In the genomic region with DNA sequence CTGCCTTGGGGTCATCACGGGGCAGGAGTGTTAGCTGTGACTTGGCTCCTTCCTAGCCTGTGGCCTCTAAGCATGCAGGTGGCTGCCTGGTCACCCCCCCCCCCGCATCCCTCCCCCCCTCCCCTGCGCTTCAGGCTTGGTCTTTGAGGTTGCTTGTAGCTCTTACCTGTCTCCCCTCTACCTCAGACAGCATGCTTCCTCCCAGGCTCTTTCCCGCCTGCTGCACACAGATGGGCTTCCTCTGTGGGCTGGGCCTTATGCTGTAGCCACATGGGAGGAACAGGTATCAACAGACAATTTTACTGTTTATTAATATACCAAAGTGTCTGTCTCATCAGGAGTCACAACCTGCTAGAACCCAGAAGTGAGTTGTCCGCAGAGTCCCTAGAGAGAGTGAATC, we compare ENCODE assay signal across 27 mouse cellular contexts. TPM values are rescaled to one million over a fixed set of nuclear protein-coding genes. Genes with fewer than 3 reads are reported as not detected.
DNase-seq lines count a peak whose midpoint lies in the region; ATAC-seq and TF ChIP-seq lines count a peak whose summit lies in the region.
"Had no signal": no experiment of that assay in that cellular context is flagged by ENCODE, and none has a peak within 500 bp of the region (broad histone marks: within the 10 kb centered on the region; RNA-seq: fewer than 3 reads in every experiment).

No protein-coding gene starts in this region.

- H3K4me2 ChIP-seq in embryonic facial prominence, embryonic 13.5 days, result no peak overlapping the region
- H3K4me2 ChIP-seq in liver, embryonic 11.5 days, result no peak overlapping the region
- no peak overlapping the region for H3K4me2 ChIP-seq in liver, embryonic 12.5 days
- H3K4me2 ChIP-seq in stomach, embryonic 16.5 days (ENCODE audit: low read depth, low read length), result no peak overlapping the region
- H3K4me2 ChIP-seq: embryonic facial prominence, embryonic 15.5 days; forebrain, embryonic 15.5 days; heart, embryonic 13.5 days; hindbrain, embryonic 12.5 days; lung, embryonic 15.5 days; midbrain, embryonic 11.5 days had no signal

- no peak for TF ChIP-seq CTCF in bone marrow macrophage, adult 2 months (IDR thresholded peaks at IDR 0.05; ENCODE audit: low read depth, low read length)

- no peak overlapping the region for H3K9ac ChIP-seq in embryonic facial prominence, embryonic 13.5 days
- H3K9ac ChIP-seq in liver, embryonic 11.5 days (ENCODE audit: low read depth, low read length), result no peak overlapping the region
- H3K9ac ChIP-seq in liver, embryonic 12.5 days, result no peak overlapping the region
- no peak overlapping the region for H3K9ac ChIP-seq in stomach, embryonic 16.5 days (ENCODE audit: low read length)
- H3K9ac ChIP-seq: embryonic facial prominence, embryonic 15.5 days; forebrain, embryonic 15.5 days; hindbrain, embryonic 12.5 days; lung, embryonic 15.5 days had no signal

- no peak for ATAC-seq in embryonic facial prominence, embryonic 13.5 days (ENCODE audit: insufficient number of reproducible peaks, insufficient read depth, low FRiP score, low TSS enrichment, low read depth)
- ATAC-seq in liver, embryonic 11.5 days (replicated peaks; ENCODE audit: low FRiP score), result peak; percentile 26; the same call in 1 of the 2 replicates
- no peak for ATAC-seq in liver, embryonic 12.5 days
- no peak for ATAC-seq in stomach, embryonic 16.5 days (ENCODE audit: insufficient read depth, low FRiP score)
- ATAC-seq: forebrain, embryonic 15.5 days had no signal

- H3K4me3 ChIP-seq in embryonic facial prominence, embryonic 13.5 days, result no peak overlapping the region
- H3K4me3 ChIP-seq in embryonic facial prominence, embryonic 10.5 days, result no peak overlapping the region
- no peak overlapping the region for H3K4me3 ChIP-seq in liver, embryonic 11.5 days (ENCODE audit: low read depth, low read length)
- no peak overlapping the region for H3K4me3 ChIP-seq in liver, embryonic 12.5 days
- no peak overlapping the region for H3K4me3 ChIP-seq in bone marrow macrophage, adult 2 months (ENCODE audit: insufficient read depth, low read length)
- no peak overlapping the region for H3K4me3 ChIP-seq in stomach, embryonic 16.5 days (replicated peaks; ENCODE audit: low read length)
- H3K4me3 ChIP-seq: embryonic facial prominence, embryonic 15.5 days; forebrain, embryonic 15.5 days; heart, embryonic 13.5 days; hindbrain, embryonic 12.5 days; limb, embryonic 10.5 days; lung, embryonic 15.5 days had no signal

- peak overlapping the region; percentile 7; the same call in 1 of the 2 replicates for H3K27ac ChIP-seq in embryonic facial prominence, embryonic 13.5 days
- H3K27ac ChIP-seq in embryonic facial prominence, embryonic 10.5 days (replicated peaks), result no peak overlapping the region
- no peak overlapping the region for H3K27ac ChIP-seq in liver, embryonic 11.5 days (ENCODE audit: low read depth, low read length)
- H3K27ac ChIP-seq in liver, embryonic 12.5 days, result no peak overlapping the region
- no peak overlapping the region for H3K27ac ChIP-seq in bone marrow macrophage, adult 2 months (ENCODE audit: insufficient read depth, low read depth, low read length)
- H3K27ac ChIP-seq in stomach, embryonic 16.5 days (ENCODE audit: low read length), result peak overlapping the region; percentile 16; the same call in 1 of the 2 replicates
- H3K27ac ChIP-seq: embryonic facial prominence, embryonic 15.5 days; forebrain, embryonic 15.5 days; heart, embryonic 13.5 days; hindbrain, embryonic 12.5 days; kidney, postnatal 0 days; lung, embryonic 15.5 days had no signal

- 77% methylated on average over 5 of the region's 5 CpGs for WGBS in embryonic facial prominence, embryonic 13.5 days
- WGBS in embryonic facial prominence, embryonic 10.5 days, result 87% methylated on average over 5 of the region's 5 CpGs
- 76% methylated on average over 5 of the region's 5 CpGs for WGBS in liver, embryonic 11.5 days
- WGBS in liver, embryonic 12.5 days (ENCODE audit: insufficient replicate concordance), result 78% methylated on average over 5 of the region's 5 CpGs
- WGBS in stomach, embryonic 16.5 days, result 78% methylated on average over 5 of the region's 5 CpGs

- TF ChIP-seq POLR2A in bone marrow macrophage, adult 2 months (IDR thresholded peaks at IDR 0.05; ENCODE audit: borderline replicate concordance, low read depth, low read length), result 0 out of 2 replicates have a peak, but pooled peaks have one; percentile 36

- H3K27me3 ChIP-seq in embryonic facial prominence, embryonic 13.5 days, result no peaks in the 10 kb centered on the region
- no peaks in the 10 kb centered on the region for H3K27me3 ChIP-seq in embryonic facial prominence, embryonic 10.5 days (replicated peaks; ENCODE audit: low read depth, poor library complexity, severe bottlenecking)
- no peaks in the 10 kb centered on the region for H3K27me3 ChIP-seq in liver, embryonic 11.5 days (replicated peaks; ENCODE audit: control insufficient read depth, insufficient read depth, low read length)
- H3K27me3 ChIP-seq in liver, embryonic 12.5 days (replicated peaks), result no peaks in the 10 kb centered on the region; the same call in 1 of the 2 replicates
- no peaks in the 10 kb centered on the region for H3K27me3 ChIP-seq in stomach, embryonic 16.5 days (ENCODE audit: control insufficient read depth, insufficient read depth, low read length)
- H3K27me3 ChIP-seq: embryonic facial prominence, embryonic 15.5 days; forebrain, embryonic 15.5 days; heart, embryonic 13.5 days; hindbrain, embryonic 12.5 days; lung, embryonic 15.5 days had no signal

- H3K36me3 ChIP-seq in embryonic facial prominence, embryonic 13.5 days, result no peaks in the 10 kb centered on the region
- no peaks in the 10 kb centered on the region for H3K36me3 ChIP-seq in embryonic facial prominence, embryonic 10.5 days (replicated peaks)
- no peaks in the 10 kb centered on the region for H3K36me3 ChIP-seq in liver, embryonic 11.5 days (ENCODE audit: control insufficient read depth, insufficient read depth, low read length)
- no peaks in the 10 kb centered on the region for H3K36me3 ChIP-seq in liver, embryonic 12.5 days
- H3K36me3 ChIP-seq in stomach, embryonic 16.5 days (ENCODE audit: control insufficient read depth, insufficient read depth, low read length), result no peaks in the 10 kb centered on the region
- H3K36me3 ChIP-seq: embryonic facial prominence, embryonic 15.5 days; forebrain, embryonic 15.5 days; heart, embryonic 13.5 days; hindbrain, embryonic 12.5 days; limb, embryonic 10.5 days; lung, embryonic 15.5 days had no signal

- peaks cover 3% of the 10 kb centered on the region; the same call in 1 of the 2 replicates for H3K4me1 ChIP-seq in embryonic facial prominence, embryonic 13.5 days
- peaks cover 17% of the 10 kb centered on the region; the same call in 1 of the 2 replicates for H3K4me1 ChIP-seq in embryonic facial prominence, embryonic 10.5 days
- H3K4me1 ChIP-seq in liver, embryonic 11.5 days (replicated peaks; ENCODE audit: control insufficient read depth, insufficient read depth, low read length), result no peaks in the 10 kb centered on the region
- no peaks in the 10 kb centered on the region for H3K4me1 ChIP-seq in liver, embryonic 12.5 days
- peaks cover 11% of the 10 kb centered on the region for H3K4me1 ChIP-seq in bone marrow macrophage, adult 2 months (ENCODE audit: control insufficient read depth, insufficient read depth, low read length)
- no peaks in the 10 kb centered on the region for H3K4me1 ChIP-seq in stomach, embryonic 16.5 days (ENCODE audit: control insufficient read depth, insufficient read depth, low read length)
- H3K4me1 ChIP-seq: embryonic facial prominence, embryonic 15.5 days; forebrain, embryonic 15.5 days; hindbrain, embryonic 12.5 days; limb, embryonic 10.5 days had no signal

- H3K9me3 ChIP-seq in embryonic facial prominence, embryonic 13.5 days, result no peaks in the 10 kb centered on the region
- no peaks in the 10 kb centered on the region for H3K9me3 ChIP-seq in embryonic facial prominence, embryonic 10.5 days
- H3K9me3 ChIP-seq in liver, embryonic 11.5 days (ENCODE audit: control insufficient read depth, low read length), result no peaks in the 10 kb centered on the region
- H3K9me3 ChIP-seq in liver, embryonic 12.5 days (replicated peaks), result no peaks in the 10 kb centered on the region
- H3K9me3 ChIP-seq in stomach, embryonic 16.5 days (replicated peaks; ENCODE audit: control insufficient read depth, low read length), result no peaks in the 10 kb centered on the region
- H3K9me3 ChIP-seq: embryonic facial prominence, embryonic 15.5 days; forebrain, embryonic 15.5 days; heart, embryonic 13.5 days; hindbrain, embryonic 12.5 days; limb, embryonic 10.5 days; lung, embryonic 15.5 days had no signal

- DNase-seq in embryonic facial prominence, embryonic 10.5 days (ENCODE audit: low spot score), result no peak
- DNase-seq in liver, embryonic 11.5 days (ENCODE audit: low spot score), result no peak
- no peak for DNase-seq in thymus, adult 18-20 months
- no peak for DNase-seq in cerebellum, postnatal 14 days
- DNase-seq: adrenal gland, postnatal 36 days; cerebellum, adult 11-12 months; cerebellum, postnatal 36 days; embryo, embryonic 11 days; gastrocnemius, postnatal 10 days; heart, postnatal 14 days; kidney, adult 18-20 months; lung, postnatal 4 days; right cerebral cortex, postnatal 14 days; spleen, adult 18-20 months had no signal

RNA-seq across cellular contexts. Expression of a gene that starts 38.8 kb away (rescaled TPM):
- polyA plus RNA-seq in embryonic facial prominence, embryonic 13.5 days (2015; fragmentation: Nextera tagmentation; extraction: Ambion mirVana), result 3.9 and 4.2 TPM in 2 replicates
- 2.9 and 4.2 TPM in 2 replicates for polyA plus RNA-seq in embryonic facial prominence, embryonic 10.5 days (2016; fragmentation: Nextera tagmentation; extraction: Ambion mirVana)
- polyA plus RNA-seq in liver, embryonic 11.5 days (2014; fragmentation: Nextera tagmentation; extraction: Ambion mirVana), result 16.2 and 16.4 TPM in 2 replicates
- 33.1 and 36.4 TPM in 2 replicates for polyA plus RNA-seq in liver, embryonic 12.5 days (2016; fragmentation: Nextera tagmentation; extraction: Ambion mirVana)
- polyA plus RNA-seq in bone marrow macrophage, adult 2 months (2012; ENCODE audit: insufficient read depth, insufficient read length, missing spikeins), result 2.4 and 2.7 TPM in 2 replicates
- polyA plus RNA-seq in stomach, embryonic 16.5 days (2015; fragmentation: Nextera tagmentation; extraction: Ambion mirVana), result 8.9 and 10.1 TPM in 2 replicates

RNA-seq across cellular contexts. Expression of a gene that starts 38.9 kb away (rescaled TPM):
- polyA plus RNA-seq in embryonic facial prominence, embryonic 13.5 days (2015; fragmentation: Nextera tagmentation; extraction: Ambion mirVana), result 0.01 TPM in 1 of 2 replicates, not detected in the other
- not detected in 2 replicates for polyA plus RNA-seq in embryonic facial prominence, embryonic 10.5 days (2016; fragmentation: Nextera tagmentation; extraction: Ambion mirVana)
- polyA plus RNA-seq in liver, embryonic 11.5 days (2014; fragmentation: Nextera tagmentation; extraction: Ambion mirVana), result 0.04 and 0.05 TPM in 2 replicates
- polyA plus RNA-seq in liver, embryonic 12.5 days (2016; fragmentation: Nextera tagmentation; extraction: Ambion mirVana), result 0.05 and 0.07 TPM in 2 replicates
- polyA plus RNA-seq in bone marrow macrophage, adult 2 months (2012; ENCODE audit: insufficient read depth, insufficient read length, missing spikeins), result not detected in 2 replicates
- 0.01 and 0.02 TPM in 2 replicates for polyA plus RNA-seq in stomach, embryonic 16.5 days (2015; fragmentation: Nextera tagmentation; extraction: Ambion mirVana)
- polyA plus RNA-seq: hindbrain, embryonic 12.5 days; limb, embryonic 10.5 days; liver, adult 2 months; lung, embryonic 15.5 days; midbrain, embryonic 11.5 days had no signal

Comparison
In these comparisons a context has a peak if more than half of its experiments do, and no peak if none do; other contexts are left out.
1. H3K27ac ChIP-seq: peak in embryonic facial prominence, embryonic 13.5 days (single experiment) and stomach, embryonic 16.5 days (single experiment); none in embryonic facial prominence, embryonic 10.5 days (single experiment), liver, embryonic 11.5 days (single experiment), liver, embryonic 12.5 days (single experiment) and bone marrow macrophage, adult 2 months (single experiment).